Mouse (Mus musculus) MEL (cell line): ENCODE data around the gene Pex14. TPM values are rescaled to one million over a fixed set of nuclear protein-coding genes. Genes with fewer than 3 reads are reported as not detected.

ENCODE experiments used
- DNase-seq: peaks from one replicate; pipeline ENCODE4 v3.0.0; 2011; ENCODE audit warnings: low read depth, low spot score
- H3K27ac ChIP-seq: 2 replicates; pipeline ENCODE4 v1.5.1; 2012; ENCODE audit warnings: low read depth, mild to moderate bottlenecking, control low read depth, low read length, moderate library complexity; ENCODE audit not compliant: control insufficient read depth
- H3K27me3 ChIP-seq, 2 experiments: fragments of 150-350 bp in 1 of 2; sonication (generic) in 1 of 2; 2 replicates each; pipeline ENCODE4 v1.6.1; 2012; ENCODE audit warnings: low read length in 2 of 2, mild to moderate bottlenecking in 2 of 2, improper control_type of control experiment in 1 of 2, moderate library complexity in 1 of 2; ENCODE audit not compliant: insufficient read depth in 2 of 2, control insufficient read depth in 1 of 2
- H3K36me3 ChIP-seq, 2 experiments: 2 replicates each; pipeline ENCODE4 v1.6.1; 2012 to 2014; ENCODE audit warnings: low read length in 2 of 2, improper control_type of control experiment in 1 of 2, inconsistent platforms in 1 of 2, mild to moderate bottlenecking in 1 of 2; ENCODE audit not compliant: insufficient read depth in 2 of 2, control insufficient read depth in 1 of 2
- H3K4me1 ChIP-seq, 2 experiments: fragments of 150-350 bp in 1 of 2; sonication (generic) in 1 of 2; 2 replicates each; pipeline ENCODE4 v1.6.1; 2012; ENCODE audit warnings: low read length in 2 of 2, improper control_type of control experiment in 1 of 2, mild to moderate bottlenecking in 1 of 2; ENCODE audit not compliant: insufficient read depth in 2 of 2, control insufficient read depth in 1 of 2
- H3K4me3 ChIP-seq, 2 experiments: fragments of 150-350 bp in 1 of 2; sonication (generic) in 1 of 2; 2 replicates each; pipeline ENCODE4 v1.5.1; 2012; ENCODE audit warnings: low read depth in 2 of 2, low read length in 2 of 2, mild to moderate bottlenecking in 2 of 2, moderate library complexity in 2 of 2, control low read depth in 1 of 2, improper control_type of control experiment in 1 of 2; ENCODE audit not compliant: control insufficient read depth in 1 of 2, insufficient read depth in 1 of 2
- H3K79me2 ChIP-seq: 2 replicates; pipeline ENCODE4 v1.6.1; 2012; ENCODE audit warnings: mild to moderate bottlenecking, low read length, moderate library complexity; ENCODE audit not compliant: control insufficient read depth, poor library complexity, insufficient read depth
- H3K9ac ChIP-seq: 2 replicates; pipeline ENCODE4 v1.6.1; 2012; ENCODE audit warnings: low read depth, mild to moderate bottlenecking, control low read depth, low read length, moderate library complexity; ENCODE audit not compliant: control insufficient read depth, poor library complexity, severe bottlenecking
- H3K9me3 ChIP-seq: fragments of 150-350 bp; sonication (generic); replicated peaks from 2 replicates; pipeline ENCODE4 v1.6.1; 2012; ENCODE audit warnings: mild to moderate bottlenecking, low read length, improper control_type of control experiment, moderate library complexity; ENCODE audit not compliant: insufficient read depth
- CHD1 ChIP-seq: IDR thresholded peaks from 2 replicates; pipeline ENCODE4 v1.6.1; 2012; ENCODE audit warnings: low read depth, mild to moderate bottlenecking, inconsistent platforms, low read length, improper control_type of control experiment
- CTCF ChIP-seq, 3 experiments: IDR thresholded peaks in 2 of 3; conservative IDR thresholded peaks in 1 of 3; 2 replicates each; pipeline ENCODE4 v1.5.1; 2011 to 2012; ENCODE audit warnings: low read length in 3 of 3, low read depth in 2 of 3, mild to moderate bottlenecking in 2 of 3, improper control_type of control experiment in 1 of 3, inconsistent platforms in 1 of 3, mixed read lengths in 1 of 3, moderate library complexity in 1 of 3; ENCODE audit not compliant: control insufficient read depth in 1 of 3, insufficient read depth in 1 of 3, poor library complexity in 1 of 3, severe bottlenecking in 1 of 3
- ELF1 ChIP-seq: IDR thresholded peaks from 2 replicates; pipeline ENCODE4 v1.6.1; 2014; ENCODE audit warnings: low read depth, mild to moderate bottlenecking, inconsistent platforms, low read length, improper control_type of control experiment, moderate library complexity
- ETS1 ChIP-seq: IDR thresholded peaks from 2 replicates; pipeline ENCODE4 v1.6.1; 2012; ENCODE audit warnings: low read depth, mild to moderate bottlenecking, inconsistent platforms, low read length, improper control_type of control experiment, moderate library complexity
- HCFC1 ChIP-seq: IDR thresholded peaks from 2 replicates; pipeline ENCODE4 v1.6.1; 2012; ENCODE audit warnings: low read depth, mild to moderate bottlenecking, inconsistent platforms, low read length, improper control_type of control experiment, moderate library complexity
- KAT2A ChIP-seq: conservative IDR thresholded peaks from 2 replicates; pipeline ENCODE4 v1.6.1; 2012; ENCODE audit warnings: low read depth, low read length, improper control_type of control experiment, inconsistent platforms
- MAX ChIP-seq: IDR thresholded peaks from 2 replicates; pipeline ENCODE4 v1.6.1; 2011; ENCODE audit warnings: low read length, improper control_type of control experiment
- MAZ ChIP-seq: IDR thresholded peaks from 2 replicates; pipeline ENCODE4 v1.6.1; 2012; ENCODE audit warnings: low read depth, mild to moderate bottlenecking, inconsistent platforms, low read length, improper control_type of control experiment
- MEF2A ChIP-seq: IDR thresholded peaks from 2 replicates; pipeline ENCODE4 v1.6.1; 2014; ENCODE audit warnings: low read depth, mild to moderate bottlenecking, inconsistent platforms, low read length, improper control_type of control experiment; ENCODE audit not compliant: poor library complexity, insufficient replicate concordance, severe bottlenecking; ENCODE audit errors: extremely low read depth
- MXI1 ChIP-seq: IDR thresholded peaks from 2 replicates; pipeline ENCODE4 v1.6.1; 2011; ENCODE audit warnings: mild to moderate bottlenecking, low read depth, low read length, improper control_type of control experiment
- MYC ChIP-seq: IDR thresholded peaks from 2 replicates; pipeline ENCODE4 v1.6.1; 2011; ENCODE audit warnings: low read depth, mild to moderate bottlenecking, low read length, improper control_type of control experiment, moderate library complexity
- NELFE ChIP-seq: IDR thresholded peaks from 2 replicates; pipeline ENCODE4 v1.6.1; 2011; ENCODE audit warnings: low read depth, low read length, improper control_type of control experiment
- NRF1 ChIP-seq: IDR thresholded peaks from 2 replicates; pipeline ENCODE4 v1.6.1; 2014; ENCODE audit warnings: low read depth, mild to moderate bottlenecking, inconsistent platforms, low read length, improper control_type of control experiment, moderate library complexity; ENCODE audit not compliant: poor library complexity, insufficient read depth, severe bottlenecking
- POLR2A ChIP-seq, 2 experiments: IDR thresholded peaks; 2 replicates each; pipeline ENCODE4 v1.6.1; 2011 to 2012; ENCODE audit warnings: low read length in 2 of 2, mild to moderate bottlenecking in 2 of 2, control low read depth in 1 of 2, improper control_type of control experiment in 1 of 2, low read depth in 1 of 2, moderate library complexity in 1 of 2; ENCODE audit not compliant: control insufficient read depth in 1 of 2, insufficient read depth in 1 of 2, poor library complexity in 1 of 2
- POLR2AphosphoS2 ChIP-seq: IDR thresholded peaks from 2 replicates; pipeline ENCODE4 v1.6.1; 2011; ENCODE audit warnings: low read length, improper control_type of control experiment
- RAD21 ChIP-seq: IDR thresholded peaks from 2 replicates; pipeline ENCODE4 v1.6.1; 2011; ENCODE audit warnings: mild to moderate bottlenecking, low read depth, low read length, improper control_type of control experiment
- SIN3A ChIP-seq: IDR thresholded peaks from 2 replicates; pipeline ENCODE4 v1.6.1; 2012; ENCODE audit warnings: low read length, improper control_type of control experiment, inconsistent platforms
- SMC3 ChIP-seq: IDR thresholded peaks from 2 replicates; pipeline ENCODE4 v1.6.1; 2011; ENCODE audit warnings: low read depth, low read length, improper control_type of control experiment
- TAL1 ChIP-seq: IDR thresholded peaks from 2 replicates; pipeline ENCODE4 v1.6.1; 2012; ENCODE audit warnings: mild to moderate bottlenecking, inconsistent platforms, low read length, moderate library complexity, mixed read lengths
- TCF12 ChIP-seq: IDR thresholded peaks from 2 replicates; pipeline ENCODE4 v1.6.1; 2014; ENCODE audit warnings: low read depth, mild to moderate bottlenecking, inconsistent platforms, low read length, improper control_type of control experiment, moderate library complexity
- UBTF ChIP-seq: IDR thresholded peaks from 2 replicates; pipeline ENCODE4 v1.6.1; 2012; ENCODE audit warnings: low read depth, mild to moderate bottlenecking, inconsistent platforms, low read length, improper control_type of control experiment, moderate library complexity, borderline replicate concordance; ENCODE audit not compliant: insufficient read depth
- USF1 ChIP-seq: IDR thresholded peaks from 2 replicates; pipeline ENCODE4 v1.6.1; 2014; ENCODE audit warnings: low read depth, mild to moderate bottlenecking, inconsistent platforms, low read length, improper control_type of control experiment, moderate library complexity
- USF2 ChIP-seq, 2 experiments: IDR thresholded peaks; 2 replicates each; pipeline ENCODE4 v1.6.1; 2011 to 2012; ENCODE audit warnings: improper control_type of control experiment in 2 of 2, low read length in 2 of 2, borderline replicate concordance in 1 of 2, inconsistent platforms in 1 of 2, low read depth in 1 of 2, mild to moderate bottlenecking in 1 of 2; ENCODE audit not compliant: insufficient read depth in 1 of 2
- ZC3H11A ChIP-seq: IDR thresholded peaks from 2 replicates; pipeline ENCODE4 v1.6.1; 2012; ENCODE audit warnings: low read depth, mild to moderate bottlenecking, inconsistent platforms, low read length, improper control_type of control experiment
- ZKSCAN1 ChIP-seq: IDR thresholded peaks from 2 replicates; pipeline ENCODE4 v1.6.1; 2012; ENCODE audit warnings: low read depth, mild to moderate bottlenecking, inconsistent platforms, low read length, improper control_type of control experiment, moderate library complexity
- polyA plus RNA-seq, 2 experiments: library from polyadenylated mRNA; stranded (reverse) in 1 of 2; unstranded in 1 of 2; fragments of >175 nt in 1 of 2; fragments of >200 nt in 1 of 2; gene quantifications; 2 replicates each; pipeline versions ENCODE4 v1.2.1 to v1.2.4; 2012; ENCODE audit warnings: low replicate concordance in 2 of 2, low read depth in 1 of 2; ENCODE audit not compliant: insufficient read length in 2 of 2, insufficient read depth in 1 of 2, missing spikeins in 1 of 2
- total RNA-seq: library from RNA; depleted of rRNA; stranded (reverse); fragments of 300-350 nt; gene quantifications from 2 replicates; pipeline ENCODE4 v1.2.3, GENCODE M21; 2012

Pex14 gene
- total and polyA plus RNA-seq, 3 experiments, result 38.3 to 49.2 TPM; not detected in 1

- Histone ChIP-seq H3K9me3 (no peaks in the 10 kb centered on the region), H3K9ac (peak overlapping the region; percentile 81), H3K27ac (peak overlapping the region; percentile 64), H3K36me3 (peaks cover 0 to 4% of the 10 kb centered on the region in 2 experiments; a peak in 2 of 4 replicates), H3K4me1 (peaks cover 0 to 5% of the 10 kb centered on the region in 2 experiments; a peak in 2 of 4 replicates), H3K27me3 (no peaks in the 10 kb centered on the region), H3K79me2 (no peaks in the 10 kb centered on the region; the same call in 1 of the 2 replicates)
- peak; percentile 93 for DNase-seq
- no peak for TF ChIP-seq RAD21
- peak; percentile 50; the same call in 1 of the 2 replicates for TF ChIP-seq HCFC1
- peak; percentile 65 for TF ChIP-seq MAX
- peak; percentile 50; the same call in 1 of the 2 replicates for TF ChIP-seq SIN3A
- no peak for TF ChIP-seq TAL1
- TF ChIP-seq POLR2A (IDR thresholded peaks at IDR 0.05; ENCODE audit: control insufficient read depth in 1 of 2, insufficient read depth in 1 of 2, low read depth in 1 of 2, low read length in 2 of 2, poor library complexity in 1 of 2), result peak; percentile 54 to 67; a peak in 2 of 4 replicates
- 0 out of 2 replicates have a peak, but pooled peaks have one; percentile 10 for TF ChIP-seq TCF12
- peak; percentile 49; the same call in 1 of the 2 replicates for TF ChIP-seq MYC
- peak; percentile 81; the same call in 1 of the 2 replicates for TF ChIP-seq MXI1
- TF ChIP-seq UBTF, result no peak
- 0 out of 2 replicates have a peak, but pooled peaks have one; percentile 41 for TF ChIP-seq POLR2AphosphoS2
- no peak for TF ChIP-seq SMC3
- TF ChIP-seq NELFE, result peak; percentile 57
- peak; percentile 72 for TF ChIP-seq USF1
- peak; percentile 74; the same call in 1 of the 2 replicates for TF ChIP-seq ELF1
- 0 out of 2 replicates have a peak, but pooled peaks have one; percentile 19 for TF ChIP-seq ETS1
- peak; percentile 65; the same call in 1 of the 2 replicates for TF ChIP-seq MAZ
- TF ChIP-seq NRF1, result peak; percentile 93
- TF ChIP-seq, all 39 proteins: peak for 14
- peak overlapping the region; percentile 52 to 60 for H3K4me3 ChIP-seq
Measured at GRCm38 (mm10) chr4:148940674-148941211, 158.9 kb downstream of the Pex14 start.

GRCm38 (mm10) chr4:148938546-148938945 is 161.1 kb downstream of the Pex14 start:
- H3K4me3 ChIP-seq, result no peak overlapping the region
- H3K9ac ChIP-seq, result no peak overlapping the region
- no peaks in the 10 kb centered on the region for H3K27me3 ChIP-seq
- H3K36me3 ChIP-seq, result peaks cover 0 to 4% of the 10 kb centered on the region in 2 experiments; a peak in 2 of 4 replicates
- DNase-seq, result no peak
- H3K4me1 ChIP-seq, result peaks cover 0 to 5% of the 10 kb centered on the region in 2 experiments; a peak in 2 of 4 replicates
- H3K27ac ChIP-seq, result no peak overlapping the region
- no peaks in the 10 kb centered on the region; the same call in 1 of the 2 replicates for H3K79me2 ChIP-seq
- TF ChIP-seq MEF2A (no peak), ZKSCAN1 (no peak), ZC3H11A (no peak), CTCF (IDR thresholded peaks at IDR 0.05 in 2 of 3, conservative IDR thresholded peaks at IDR 0.05 in 1 of 3; ENCODE audit: control insufficient read depth in 1 of 3, insufficient read depth in 1 of 3, low read depth in 2 of 3, low read length in 3 of 3, poor library complexity in 1 of 3, severe bottlenecking in 1 of 3) (no peak), UBTF (no peak), USF2 (IDR thresholded peaks at IDR 0.05; ENCODE audit: borderline replicate concordance in 1 of 2, insufficient read depth in 1 of 2, low read depth in 1 of 2, low read length in 2 of 2) (no peak), SMC3 (no peak), CHD1 (no peak), KAT2A (no peak), ETS1 (no peak)
- TF ChIP-seq, all 39 proteins: peak for 0
- no peaks in the 10 kb centered on the region for H3K9me3 ChIP-seq
